Mouse (Mus musculus): ENCODE data around the gene Zfp87. TPM values are rescaled to one million over a fixed set of nuclear protein-coding genes. Genes with fewer than 3 reads are reported as not detected.

Zfp87 gene
- polyA plus RNA-seq, 1 experiment from 2014 or later = 20.5 TPM

DNA sequence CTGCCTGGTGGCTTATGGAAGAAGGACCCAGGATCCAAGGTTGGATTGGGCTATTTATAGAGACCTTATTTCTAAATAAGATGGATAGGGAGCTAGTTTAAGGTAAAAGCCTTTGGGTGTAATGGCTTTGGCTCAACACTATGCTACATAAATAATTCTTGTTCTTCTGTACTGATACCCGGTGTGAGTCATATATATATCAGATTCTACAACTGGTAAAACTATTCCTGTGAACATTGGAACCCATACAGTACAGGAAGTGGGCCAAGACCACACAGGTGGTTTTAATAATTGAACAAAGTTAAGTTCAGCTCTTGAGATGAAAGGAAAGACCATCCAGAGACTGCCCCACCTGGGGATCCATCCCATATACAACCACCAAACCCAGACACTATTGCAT lies 25.1 kb downstream of the Zfp87 start:
- H3K27me3 ChIP-seq (ENCODE audit: insufficient read depth, low read length) = no peaks in the 10 kb centered on the region
- 90% methylated on average over 1 of the region's 1 CpGs for WGBS
- no peaks in the 10 kb centered on the region for H3K9me3 ChIP-seq (ENCODE audit: low read depth, low read length)
- no peak for TF ChIP-seq CTCF (IDR thresholded peaks at IDR 0.05; ENCODE audit: low read depth)
- DNase-seq (no peak), ATAC-seq (ENCODE audit: insufficient read depth) (peak; percentile 15; the same call in 1 of the 2 replicates)
- H3K27ac ChIP-seq (ENCODE audit: low read depth) = no peak overlapping the region
- no peak overlapping the region for H3K4me3 ChIP-seq (ENCODE audit: low read depth, low read length)
- H3K36me3 ChIP-seq (ENCODE audit: insufficient read depth) = no peaks in the 10 kb centered on the region
- H3K9ac ChIP-seq = no peak overlapping the region
- no peak overlapping the region; the same call in 1 of the 2 replicates for H3K4me2 ChIP-seq
- H3K4me1 ChIP-seq (ENCODE audit: insufficient read depth) = 0 out of 2 replicates have a peak, but pooled peaks cover 5% of the 10 kb centered on the region

DNA sequence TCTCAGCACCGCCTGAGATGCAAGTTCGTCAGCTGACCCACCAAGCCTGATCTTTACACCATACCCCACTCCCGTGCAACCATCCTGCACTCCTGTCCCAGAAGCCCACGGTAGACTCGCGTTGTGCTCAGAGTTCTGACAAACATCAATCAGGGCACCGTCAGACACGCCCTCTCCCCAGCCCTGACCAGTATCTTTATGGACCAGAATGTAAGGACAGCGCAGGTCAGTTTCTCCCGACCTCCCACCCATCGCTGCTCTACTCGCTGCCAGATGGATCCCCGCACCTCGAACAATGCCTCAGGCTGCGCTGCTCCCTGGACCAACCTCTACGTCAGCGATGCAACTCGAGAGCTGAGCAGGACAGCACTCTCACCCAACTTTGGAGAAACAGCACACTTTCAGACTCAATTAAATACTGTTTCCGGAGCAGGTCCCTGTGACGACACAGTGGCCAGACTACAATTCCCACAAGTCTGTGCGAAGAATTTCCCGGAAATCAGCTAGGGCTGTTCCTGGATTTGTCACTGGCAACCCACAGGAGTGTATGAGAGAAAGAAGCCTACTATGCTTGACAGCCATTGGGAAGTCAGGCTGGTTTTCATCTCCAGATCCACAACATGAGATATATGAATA lies 25.8 kb downstream of the Zfp87 start, which contains the start of gene Zfp58:
TSS of gene Zfp58 (minus strand) at position 472 of the 636 bp plus-strand sequence.
- no peak for TF ChIP-seq CTCF (IDR thresholded peaks at IDR 0.05; ENCODE audit: low read depth)
- peak; percentile 95 for DNase-seq
- peak within 1 kb of the TSS; percentile 75 for H3K4me3 ChIP-seq (ENCODE audit: low read depth, low read length)
- H3K27ac ChIP-seq (ENCODE audit: low read depth) = peak within 1 kb of the TSS; percentile 42; the same call in 1 of the 2 replicates
- H3K27me3 ChIP-seq (ENCODE audit: insufficient read depth, low read length) = no peaks in the 10 kb centered on the region
- no peaks in the 10 kb centered on the region for H3K9me3 ChIP-seq (ENCODE audit: low read depth, low read length)
- peak within 1 kb of the TSS; percentile 79 for H3K4me2 ChIP-seq
- H3K9ac ChIP-seq = peak within 1 kb of the TSS; percentile 75
- under 1% methylated on average over 22 of the region's 22 CpGs for WGBS
- ATAC-seq (ENCODE audit: insufficient read depth) = peak; percentile 99
- H3K4me1 ChIP-seq (ENCODE audit: insufficient read depth) = 0 out of 2 replicates have a peak, but pooled peaks cover 5% of the 10 kb centered on the region
- no peaks in the 10 kb centered on the region for H3K36me3 ChIP-seq (ENCODE audit: insufficient read depth)

GRCm38 (mm10) chr13:67495631-67496030 lies 30.3 kb downstream of the Zfp87 start:
- Histone ChIP-seq H3K9me3 (ENCODE audit: low read depth, low read length) (peaks cover 18% of the 10 kb centered on the region), H3K27me3 (ENCODE audit: insufficient read depth, low read length) (no peaks in the 10 kb centered on the region), H3K4me2 (no peak overlapping the region), H3K9ac (no peak overlapping the region), H3K4me1 (ENCODE audit: insufficient read depth) (0 out of 2 replicates have a peak, but pooled peaks cover 5% of the 10 kb centered on the region), H3K27ac (ENCODE audit: low read depth) (no peak overlapping the region), H3K36me3 (ENCODE audit: insufficient read depth) (peaks cover 35% of the 10 kb centered on the region), H3K4me3 (ENCODE audit: low read depth, low read length) (no peak overlapping the region)
- WGBS = 91% methylated on average over 1 of the region's 1 CpGs
- TF ChIP-seq CTCF (IDR thresholded peaks at IDR 0.05; ENCODE audit: low read depth) = no peak
- ATAC-seq (ENCODE audit: insufficient read depth) (no peak), DNase-seq (no peak)

DNA sequence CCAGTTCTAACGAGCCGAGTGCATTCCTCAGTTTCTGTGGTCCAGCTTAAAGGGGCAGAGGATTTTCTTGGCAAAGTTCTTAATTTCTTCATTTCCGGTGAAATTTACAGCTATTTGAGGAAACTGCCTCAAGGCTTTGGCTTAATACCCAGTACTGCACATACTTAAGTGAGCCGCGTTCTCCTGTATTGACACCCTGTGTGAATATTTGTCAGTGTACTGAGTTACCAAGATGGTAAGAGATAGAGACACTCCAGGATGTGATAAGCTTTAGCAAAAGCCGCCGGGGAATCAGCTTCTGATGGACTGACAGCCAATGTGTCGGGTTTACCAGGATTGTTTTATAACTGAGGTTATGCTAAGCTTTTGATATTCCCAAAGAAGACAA lies 41.6 kb downstream of the Zfp87 start:
- H3K27me3 ChIP-seq (ENCODE audit: insufficient read depth, low read length) = no peaks in the 10 kb centered on the region
- H3K36me3 ChIP-seq (ENCODE audit: insufficient read depth) = no peaks in the 10 kb centered on the region
- 37% methylated on average over 8 of the region's 8 CpGs for WGBS
- H3K9ac ChIP-seq = peak overlapping the region; percentile 65
- 0 out of 2 replicates have a peak, but pooled peaks cover 4% of the 10 kb centered on the region for H3K4me1 ChIP-seq (ENCODE audit: insufficient read depth)
- DNase-seq (no peak), ATAC-seq (ENCODE audit: insufficient read depth) (peak; percentile 64)
- peak overlapping the region; percentile 56 for H3K4me3 ChIP-seq (ENCODE audit: low read depth, low read length)
- no peak for TF ChIP-seq CTCF (IDR thresholded peaks at IDR 0.05; ENCODE audit: low read depth)
- no peaks in the 10 kb centered on the region for H3K9me3 ChIP-seq (ENCODE audit: low read depth, low read length)
- H3K27ac ChIP-seq (ENCODE audit: low read depth) = no peak overlapping the region; the same call in 1 of the 2 replicates
- H3K4me2 ChIP-seq = peak overlapping the region; percentile 67

GRCm38 (mm10) chr13:67483625-67484423 lies 42.2 kb downstream of the Zfp87 start, which contains the start of gene Zfp874b:
TSS of gene Zfp874b (minus strand) at chr13:67484258.
- H3K27ac ChIP-seq (ENCODE audit: low read depth) = peak within 1 kb of the TSS; percentile 18; the same call in 1 of the 2 replicates
- H3K36me3 ChIP-seq (ENCODE audit: insufficient read depth) = no peaks in the 10 kb centered on the region
- H3K27me3 ChIP-seq (ENCODE audit: insufficient read depth, low read length) = no peaks in the 10 kb centered on the region
- peak; percentile 95 for ATAC-seq (ENCODE audit: insufficient read depth)
- 0 out of 2 replicates have a peak, but pooled peaks cover 4% of the 10 kb centered on the region for H3K4me1 ChIP-seq (ENCODE audit: insufficient read depth)
- no peak for TF ChIP-seq CTCF (IDR thresholded peaks at IDR 0.05; ENCODE audit: low read depth)
- 4% methylated on average over 20 of the region's 20 CpGs for WGBS
- no peaks in the 10 kb centered on the region for H3K9me3 ChIP-seq (ENCODE audit: low read depth, low read length)
- peak within 1 kb of the TSS; percentile 65 for H3K9ac ChIP-seq
- peak; percentile 96 for DNase-seq
- peak within 1 kb of the TSS; percentile 56 for H3K4me3 ChIP-seq (ENCODE audit: low read depth, low read length)
- H3K4me2 ChIP-seq = peak within 1 kb of the TSS; percentile 67

DNA sequence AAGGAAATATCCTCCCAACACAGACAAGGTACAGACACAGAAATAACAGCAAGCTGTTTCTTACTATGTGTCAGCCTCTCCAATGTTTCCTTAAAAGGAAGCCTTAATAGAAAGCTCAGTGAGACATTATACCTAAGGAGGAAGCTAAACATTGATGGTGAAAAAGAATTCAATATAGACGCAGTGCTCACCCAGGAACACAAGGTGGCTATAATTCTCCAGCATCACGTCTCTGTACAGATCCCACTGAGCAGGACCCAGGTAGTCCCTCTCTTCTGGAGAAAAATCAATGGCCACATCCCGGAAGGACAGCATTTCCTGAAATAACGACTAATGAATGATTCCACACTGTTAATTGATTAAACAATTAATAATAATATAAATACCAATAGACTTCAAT lies 44.4 kb downstream of the Zfp87 start:
- TF ChIP-seq CTCF (IDR thresholded peaks at IDR 0.05; ENCODE audit: low read depth) = no peak
- no peaks in the 10 kb centered on the region for H3K9me3 ChIP-seq (ENCODE audit: low read depth, low read length)
- no peak overlapping the region for H3K4me3 ChIP-seq (ENCODE audit: low read depth, low read length)
- no peak for ATAC-seq (ENCODE audit: insufficient read depth)
- WGBS = 60% methylated on average over 4 of the region's 4 CpGs
- no peaks in the 10 kb centered on the region for H3K36me3 ChIP-seq (ENCODE audit: insufficient read depth)
- no peak for DNase-seq
- no peak overlapping the region for H3K27ac ChIP-seq (ENCODE audit: low read depth)
- no peak overlapping the region for H3K9ac ChIP-seq
- H3K27me3 ChIP-seq (ENCODE audit: insufficient read depth, low read length) = no peaks in the 10 kb centered on the region
- no peak overlapping the region for H3K4me2 ChIP-seq
- 0 out of 2 replicates have a peak, but pooled peaks cover 4% of the 10 kb centered on the region for H3K4me1 ChIP-seq (ENCODE audit: insufficient read depth)

GRCm38 (mm10) chr13:67469274-67469673 lies 56.7 kb downstream of the Zfp87 start:
- 93% methylated on average over 3 of the region's 3 CpGs for WGBS
- DNase-seq (no peak), ATAC-seq (ENCODE audit: insufficient read depth) (no peak)
- Histone ChIP-seq H3K4me1 (ENCODE audit: insufficient read depth) (no peaks in the 10 kb centered on the region), H3K4me3 (ENCODE audit: low read depth, low read length) (no peak overlapping the region), H3K9me3 (ENCODE audit: low read depth, low read length) (no peaks in the 10 kb centered on the region; the same call in 1 of the 2 replicates), H3K4me2 (no peak overlapping the region), H3K36me3 (ENCODE audit: insufficient read depth) (peaks cover 11% of the 10 kb centered on the region), H3K27ac (ENCODE audit: low read depth) (no peak overlapping the region), H3K27me3 (ENCODE audit: insufficient read depth, low read length) (no peaks in the 10 kb centered on the region), H3K9ac (no peak overlapping the region)
- no peak for TF ChIP-seq CTCF (IDR thresholded peaks at IDR 0.05; ENCODE audit: low read depth)

Other genes with a start within 250 kb of the Zfp87 start
- 1.7 TPM in 2 replicates for gene Zfp458, start 247.7 kb downstream of the Zfp87 start, polyA plus RNA-seq (2014; fragmentation: Nextera tagmentation; extraction: Ambion mirVana)
- 0.42 TPM in 1 of 2 replicates, not detected in the other for gene Zfp457, start 219.7 kb downstream of the Zfp87 start, polyA plus RNA-seq (2014; fragmentation: Nextera tagmentation; extraction: Ambion mirVana)
- 2.9 and 3.1 TPM in 2 replicates for gene Zfp595, start 193.6 kb downstream of the Zfp87 start, polyA plus RNA-seq (2014; fragmentation: Nextera tagmentation; extraction: Ambion mirVana)
- 0.67 TPM in 1 of 2 replicates, not detected in the other for gene Gm28044, start 165.6 kb downstream of the Zfp87 start, polyA plus RNA-seq (2014; fragmentation: Nextera tagmentation; extraction: Ambion mirVana)
- gene Zfp953, start 165.6 kb downstream of the Zfp87 start, polyA plus RNA-seq (2014; fragmentation: Nextera tagmentation; extraction: Ambion mirVana) = 1.3 and 1.6 TPM in 2 replicates
- 0.28 and 0.37 TPM in 2 replicates for gene Gm28041, start 150.4 kb downstream of the Zfp87 start, polyA plus RNA-seq (2014; fragmentation: Nextera tagmentation; extraction: Ambion mirVana)
- 1.8 and 2.2 TPM in 2 replicates for gene Zfp456, start 150.4 kb downstream of the Zfp87 start, polyA plus RNA-seq (2014; fragmentation: Nextera tagmentation; extraction: Ambion mirVana)
- 5.8 and 6.6 TPM in 2 replicates for gene Zfp429, start 126.4 kb downstream of the Zfp87 start, polyA plus RNA-seq (2014; fragmentation: Nextera tagmentation; extraction: Ambion mirVana)
- 1.0 and 1.2 TPM in 2 replicates for gene Zfp459, start 104.8 kb downstream of the Zfp87 start, polyA plus RNA-seq (2014; fragmentation: Nextera tagmentation; extraction: Ambion mirVana)
- 10.1 and 11.5 TPM in 2 replicates for gene Zfp874a, start 74.6 kb downstream of the Zfp87 start, polyA plus RNA-seq (2014; fragmentation: Nextera tagmentation; extraction: Ambion mirVana)
- 2.4 and 2.8 TPM in 2 replicates for gene Zfp874b, start 41.9 kb downstream of the Zfp87 start, polyA plus RNA-seq (2014; fragmentation: Nextera tagmentation; extraction: Ambion mirVana)
- gene Zfp58, start 25.6 kb downstream of the Zfp87 start, polyA plus RNA-seq (2014; fragmentation: Nextera tagmentation; extraction: Ambion mirVana) = 12.7 and 13.1 TPM in 2 replicates
- gene Gm26965, start within 50 bp of the Zfp87 start, polyA plus RNA-seq (2014; fragmentation: Nextera tagmentation; extraction: Ambion mirVana) = 0.30 TPM in 1 of 2 replicates, not detected in the other
- gene Zfp748, start 27.7 kb upstream of the Zfp87 start, polyA plus RNA-seq (2014; fragmentation: Nextera tagmentation; extraction: Ambion mirVana) = 16.0 and 16.5 TPM in 2 replicates
- gene Zfp729b, start 83.5 kb upstream of the Zfp87 start, polyA plus RNA-seq (2014; fragmentation: Nextera tagmentation; extraction: Ambion mirVana) = 4.4 and 4.7 TPM in 2 replicates
- not detected in 2 replicates for gene Gm49345, start 111.6 kb upstream of the Zfp87 start, polyA plus RNA-seq (2014; fragmentation: Nextera tagmentation; extraction: Ambion mirVana)
- gene Zfp729a, start 111.6 kb upstream of the Zfp87 start, polyA plus RNA-seq (2014; fragmentation: Nextera tagmentation; extraction: Ambion mirVana) = 3.6 and 4.6 TPM in 2 replicates
- 9.9 and 11.0 TPM in 2 replicates for gene Zfp738, start 160.9 kb upstream of the Zfp87 start, polyA plus RNA-seq (2014; fragmentation: Nextera tagmentation; extraction: Ambion mirVana)
- gene Zfp65, start 203.0 kb upstream of the Zfp87 start, polyA plus RNA-seq (2014; fragmentation: Nextera tagmentation; extraction: Ambion mirVana) = 2.7 and 3.2 TPM in 2 replicates
- gene Zfp85, start 229.1 kb upstream of the Zfp87 start, polyA plus RNA-seq (2014; fragmentation: Nextera tagmentation; extraction: Ambion mirVana) = 5.6 and 6.4 TPM in 2 replicates